Mouse (Mus musculus): Measurements from ENCODE around the gene Fhit. TPM values are rescaled to one million over a fixed set of nuclear protein-coding genes. Genes with fewer than 3 reads are reported as not detected.

Fhit gene
- polyA plus RNA-seq, 1 experiment: not detected

- H3K27ac ChIP-seq (ENCODE audit: control insufficient read depth, insufficient read depth, low read depth, low read length, poor library complexity): no peak overlapping the region
- TF ChIP-seq CTCF (IDR thresholded peaks at IDR 0.05; ENCODE audit: control insufficient read depth, insufficient read depth, low read length) (no peak), POLR2A (IDR thresholded peaks at IDR 0.05; ENCODE audit: borderline replicate concordance, control insufficient read depth, low read depth, low read length) (no peak)
- WGBS: 24% methylated on average over 7 of the region's 7 CpGs
- no peaks in the 10 kb centered on the region for H3K4me1 ChIP-seq (ENCODE audit: control insufficient read depth, insufficient read depth, low read length)
- H3K4me3 ChIP-seq (replicated peaks; ENCODE audit: control insufficient read depth, low read depth, low read length): no peak overlapping the region
Measured at GRCm38 (mm10) chr14:9609120-9609519, 1552.7 kb downstream of the Fhit start.

GRCm38 (mm10) chr14:9606584-9607377 is 1555.1 kb downstream of the Fhit start:
- Histone ChIP-seq H3K4me1 (ENCODE audit: control insufficient read depth, insufficient read depth, low read length) (no peaks in the 10 kb centered on the region), H3K27ac (ENCODE audit: control insufficient read depth, insufficient read depth, low read depth, low read length, poor library complexity) (no peak overlapping the region), H3K4me3 (replicated peaks; ENCODE audit: control insufficient read depth, low read depth, low read length) (no peak overlapping the region)
- TF ChIP-seq POLR2A (IDR thresholded peaks at IDR 0.05; ENCODE audit: borderline replicate concordance, control insufficient read depth, low read depth, low read length) (no peak), CTCF (IDR thresholded peaks at IDR 0.05; ENCODE audit: control insufficient read depth, insufficient read depth, low read length) (no peak)
- 69% methylated on average over 12 of the region's 12 CpGs for WGBS

- TF ChIP-seq CTCF (IDR thresholded peaks at IDR 0.05; ENCODE audit: control insufficient read depth, insufficient read depth, low read length): no peak
- TF ChIP-seq POLR2A (IDR thresholded peaks at IDR 0.05; ENCODE audit: borderline replicate concordance, control insufficient read depth, low read depth, low read length): no peak
- Histone ChIP-seq H3K4me1 (ENCODE audit: control insufficient read depth, insufficient read depth, low read length) (no peaks in the 10 kb centered on the region), H3K27ac (ENCODE audit: control insufficient read depth, insufficient read depth, low read depth, low read length, poor library complexity) (no peak overlapping the region), H3K4me3 (replicated peaks; ENCODE audit: control insufficient read depth, low read depth, low read length) (no peak overlapping the region)
Measured at GRCm38 (mm10) chr14:9600271-9600670, 1561.6 kb downstream of the Fhit start.

GRCm38 (mm10) chr14:9597460-9597977 is 1564.3 kb downstream of the Fhit start:
- H3K4me3 ChIP-seq (replicated peaks; ENCODE audit: control insufficient read depth, low read depth, low read length): no peak overlapping the region
- TF ChIP-seq CTCF (IDR thresholded peaks at IDR 0.05; ENCODE audit: control insufficient read depth, insufficient read depth, low read length): no peak
- no peak for TF ChIP-seq POLR2A (IDR thresholded peaks at IDR 0.05; ENCODE audit: borderline replicate concordance, control insufficient read depth, low read depth, low read length)
- WGBS: 78% methylated on average over 5 of the region's 5 CpGs
- H3K27ac ChIP-seq (ENCODE audit: control insufficient read depth, insufficient read depth, low read depth, low read length, poor library complexity): no peak overlapping the region
- H3K4me1 ChIP-seq (ENCODE audit: control insufficient read depth, insufficient read depth, low read length): no peaks in the 10 kb centered on the region

GRCm38 (mm10) chr14:9589121-9589520 is 1572.7 kb downstream of the Fhit start:
- WGBS: 66% methylated on average over 1 of the region's 1 CpGs
- Histone ChIP-seq H3K4me1 (ENCODE audit: control insufficient read depth, insufficient read depth, low read length) (no peaks in the 10 kb centered on the region), H3K4me3 (replicated peaks; ENCODE audit: control insufficient read depth, low read depth, low read length) (no peak overlapping the region), H3K27ac (ENCODE audit: control insufficient read depth, insufficient read depth, low read depth, low read length, poor library complexity) (no peak overlapping the region)
- TF ChIP-seq CTCF (IDR thresholded peaks at IDR 0.05; ENCODE audit: control insufficient read depth, insufficient read depth, low read length) (no peak), POLR2A (IDR thresholded peaks at IDR 0.05; ENCODE audit: borderline replicate concordance, control insufficient read depth, low read depth, low read length) (no peak)

GRCm38 (mm10) chr14:9587900-9588299 is 1573.9 kb downstream of the Fhit start:
- no peak overlapping the region for H3K4me3 ChIP-seq (replicated peaks; ENCODE audit: control insufficient read depth, low read depth, low read length)
- TF ChIP-seq POLR2A (IDR thresholded peaks at IDR 0.05; ENCODE audit: borderline replicate concordance, control insufficient read depth, low read depth, low read length) (no peak), CTCF (IDR thresholded peaks at IDR 0.05; ENCODE audit: control insufficient read depth, insufficient read depth, low read length) (no peak)
- H3K4me1 ChIP-seq (ENCODE audit: control insufficient read depth, insufficient read depth, low read length): no peaks in the 10 kb centered on the region
- 84% methylated on average over 4 of the region's 4 CpGs for WGBS
- H3K27ac ChIP-seq (ENCODE audit: control insufficient read depth, insufficient read depth, low read depth, low read length, poor library complexity): no peak overlapping the region

GRCm38 (mm10) chr14:9583227-9584155 is 1578.3 kb downstream of the Fhit start:
- Histone ChIP-seq H3K27ac (ENCODE audit: control insufficient read depth, insufficient read depth, low read depth, low read length, poor library complexity) (no peak overlapping the region), H3K4me1 (ENCODE audit: control insufficient read depth, insufficient read depth, low read length) (no peaks in the 10 kb centered on the region), H3K4me3 (replicated peaks; ENCODE audit: control insufficient read depth, low read depth, low read length) (no peak overlapping the region)
- TF ChIP-seq POLR2A (IDR thresholded peaks at IDR 0.05; ENCODE audit: borderline replicate concordance, control insufficient read depth, low read depth, low read length): no peak
- TF ChIP-seq CTCF (IDR thresholded peaks at IDR 0.05; ENCODE audit: control insufficient read depth, insufficient read depth, low read length): no peak
- 85% methylated on average over 8 of the region's 8 CpGs for WGBS

GRCm38 (mm10) chr14:9556333-9556732 is 1605.5 kb downstream of the Fhit start:
- Histone ChIP-seq H3K4me3 (replicated peaks; ENCODE audit: control insufficient read depth, low read depth, low read length) (no peak overlapping the region), H3K27ac (ENCODE audit: control insufficient read depth, insufficient read depth, low read depth, low read length, poor library complexity) (no peak overlapping the region), H3K4me1 (ENCODE audit: control insufficient read depth, insufficient read depth, low read length) (no peaks in the 10 kb centered on the region)
- 72% methylated on average over 5 of the region's 5 CpGs for WGBS
- no peak for TF ChIP-seq CTCF (IDR thresholded peaks at IDR 0.05; ENCODE audit: control insufficient read depth, insufficient read depth, low read length)
- no peak for TF ChIP-seq POLR2A (IDR thresholded peaks at IDR 0.05; ENCODE audit: borderline replicate concordance, control insufficient read depth, low read depth, low read length)

Data from bone marrow, adult 2 months (tissue).